17 mouse cellular contexts compared by ENCODE assay signal in genomic region chr13:70149041-70149898, GRCm38 (mm10).
DNase-seq lines count a peak whose midpoint lies in the region; ATAC-seq and TF ChIP-seq lines count a peak whose summit lies in the region.
"Had no signal": no experiment of that assay in that cellular context is flagged by ENCODE, and none has a peak within 500 bp of the region (broad histone marks: within the 10 kb centered on the region; RNA-seq: fewer than 3 reads in every experiment).

No protein-coding gene starts in this region.

- no peak overlapping the region for H3K9ac ChIP-seq in forebrain, embryonic 13.5 days
- no peak overlapping the region for H3K9ac ChIP-seq in forebrain, embryonic 11.5 days (ENCODE audit: low read length)
- H3K9ac ChIP-seq in midbrain, embryonic 15.5 days: no peak overlapping the region
- H3K9ac ChIP-seq in midbrain, embryonic 11.5 days (ENCODE audit: low read length): no peak overlapping the region
- no peak overlapping the region for H3K9ac ChIP-seq in hindbrain, embryonic 15.5 days
- H3K9ac ChIP-seq in heart, embryonic 11.5 days (ENCODE audit: low read depth, low read length): no peak overlapping the region
- H3K9ac ChIP-seq: heart, embryonic 15.5 days had no signal

- H3K27ac ChIP-seq in forebrain, embryonic 13.5 days: no peak overlapping the region
- no peak overlapping the region for H3K27ac ChIP-seq in forebrain, embryonic 11.5 days (ENCODE audit: low read depth, low read length)
- no peak overlapping the region for H3K27ac ChIP-seq in midbrain, embryonic 15.5 days
- no peak overlapping the region for H3K27ac ChIP-seq in midbrain, embryonic 11.5 days (ENCODE audit: low read depth, low read length)
- 0 out of 2 replicates have a peak overlapping the region, but pooled peaks have one; percentile 6 for H3K27ac ChIP-seq in hindbrain, embryonic 15.5 days (replicated peaks)
- H3K27ac ChIP-seq in olfactory bulb, adult 2 months (ENCODE audit: insufficient read depth, low read depth, low read length): peak overlapping the region; percentile 46
- H3K27ac ChIP-seq in heart, embryonic 11.5 days (ENCODE audit: low read depth, low read length): no peak overlapping the region
- H3K27ac ChIP-seq: heart, embryonic 15.5 days; left cerebral cortex, adult 2 months had no signal

- peak; percentile 72 for ATAC-seq in forebrain, embryonic 13.5 days
- no peak for ATAC-seq in forebrain, embryonic 11.5 days (replicated peaks; ENCODE audit: low FRiP score)
- ATAC-seq in midbrain, embryonic 15.5 days (replicated peaks): 0 out of 2 replicates have a peak, but pooled peaks have one; percentile 44
- ATAC-seq in midbrain, embryonic 11.5 days (ENCODE audit: low FRiP score): no peak
- no peak; the same call in 1 of the 2 replicates for ATAC-seq in hindbrain, embryonic 15.5 days (ENCODE audit: low FRiP score, low read depth)
- ATAC-seq in erythroblast, adult 5-6 weeks (replicated peaks; ENCODE audit: low FRiP score, poor library complexity, severe bottlenecking): no peak
- no peak for ATAC-seq in heart, embryonic 11.5 days (replicated peaks; ENCODE audit: insufficient number of reproducible peaks, low FRiP score, low TSS enrichment)
- ATAC-seq: Patski had no signal

- H3K36me3 ChIP-seq in forebrain, embryonic 13.5 days (ENCODE audit: poor library complexity, severe bottlenecking): no peaks in the 10 kb centered on the region
- H3K36me3 ChIP-seq in forebrain, embryonic 11.5 days (ENCODE audit: control insufficient read depth, insufficient read depth, low read length): no peaks in the 10 kb centered on the region
- H3K36me3 ChIP-seq in midbrain, embryonic 15.5 days (replicated peaks): no peaks in the 10 kb centered on the region
- H3K36me3 ChIP-seq in midbrain, embryonic 11.5 days (ENCODE audit: control insufficient read depth, insufficient read depth, low read length): no peaks in the 10 kb centered on the region
- no peaks in the 10 kb centered on the region for H3K36me3 ChIP-seq in hindbrain, embryonic 15.5 days
- H3K36me3 ChIP-seq in heart, embryonic 11.5 days (ENCODE audit: control insufficient read depth, insufficient read depth, low read length): no peaks in the 10 kb centered on the region
- H3K36me3 ChIP-seq: heart, embryonic 15.5 days had no signal

- H3K4me1 ChIP-seq in forebrain, embryonic 13.5 days: peaks cover 14% of the 10 kb centered on the region
- no peaks in the 10 kb centered on the region; the same call in 1 of the 2 replicates for H3K4me1 ChIP-seq in forebrain, embryonic 11.5 days (replicated peaks; ENCODE audit: control insufficient read depth, insufficient read depth, low read length)
- H3K4me1 ChIP-seq in midbrain, embryonic 15.5 days: peaks cover 13% of the 10 kb centered on the region
- no peaks in the 10 kb centered on the region; the same call in 1 of the 2 replicates for H3K4me1 ChIP-seq in midbrain, embryonic 11.5 days (ENCODE audit: control insufficient read depth, insufficient read depth, low read length)
- H3K4me1 ChIP-seq in hindbrain, embryonic 15.5 days (replicated peaks): peaks cover 15% of the 10 kb centered on the region
- peaks cover 11% of the 10 kb centered on the region for H3K4me1 ChIP-seq in olfactory bulb, adult 2 months (ENCODE audit: control insufficient read depth, insufficient read depth, low read length)
- peaks cover 11% of the 10 kb centered on the region for H3K4me1 ChIP-seq in heart, embryonic 11.5 days (ENCODE audit: control insufficient read depth, insufficient read depth, low read length)

- no peak for TF ChIP-seq POLR2A in olfactory bulb, adult 2 months (IDR thresholded peaks at IDR 0.05; ENCODE audit: insufficient read depth, low read depth, low read length)

- WGBS in forebrain, embryonic 13.5 days: 14% methylated on average over 8 of the region's 8 CpGs
- WGBS in forebrain, embryonic 11.5 days: 21% methylated on average over 8 of the region's 8 CpGs
- WGBS in midbrain, embryonic 15.5 days: 21% methylated on average over 8 of the region's 8 CpGs
- 28% methylated on average over 8 of the region's 8 CpGs for WGBS in midbrain, embryonic 11.5 days
- 15% methylated on average over 8 of the region's 8 CpGs for WGBS in hindbrain, embryonic 15.5 days
- WGBS in olfactory bulb, adult 2 months: 27% methylated on average over 8 of the region's 8 CpGs
- 44% methylated on average over 8 of the region's 8 CpGs for WGBS in heart, embryonic 11.5 days (ENCODE audit: insufficient replicate concordance)

- no peak for DNase-seq in forebrain, embryonic 11.5 days (ENCODE audit: low spot score)
- no peak for DNase-seq in midbrain, embryonic 11.5 days (ENCODE audit: low spot score, missing footprints)
- DNase-seq: B cell, adult 2 months; cerebellum, adult 11 months; kidney, adult 9 months; liver; lung, adult 18-20 months; lung, postnatal 4 days had no signal

- H3K27me3 ChIP-seq in forebrain, embryonic 13.5 days: peaks cover 7% of the 10 kb centered on the region; the same call in 1 of the 2 replicates
- no peaks in the 10 kb centered on the region for H3K27me3 ChIP-seq in forebrain, embryonic 11.5 days (ENCODE audit: control insufficient read depth, insufficient read depth, low read length)
- H3K27me3 ChIP-seq in midbrain, embryonic 15.5 days (replicated peaks): peaks cover 1% of the 10 kb centered on the region
- peaks cover 3% of the 10 kb centered on the region; the same call in 1 of the 2 replicates for H3K27me3 ChIP-seq in midbrain, embryonic 11.5 days (ENCODE audit: control insufficient read depth, insufficient read depth, low read length)
- no peaks in the 10 kb centered on the region for H3K27me3 ChIP-seq in hindbrain, embryonic 15.5 days
- no peaks in the 10 kb centered on the region for H3K27me3 ChIP-seq in heart, embryonic 11.5 days (ENCODE audit: control insufficient read depth, insufficient read depth, low read length)
- H3K27me3 ChIP-seq: heart, embryonic 15.5 days had no signal

- no peak for TF ChIP-seq CTCF in olfactory bulb, adult 2 months (IDR thresholded peaks at IDR 0.05; ENCODE audit: insufficient read depth, low read depth, low read length)

- no peaks in the 10 kb centered on the region for H3K9me3 ChIP-seq in forebrain, embryonic 13.5 days (replicated peaks)
- H3K9me3 ChIP-seq in forebrain, embryonic 11.5 days (ENCODE audit: control insufficient read depth, low read length): no peaks in the 10 kb centered on the region
- H3K9me3 ChIP-seq in midbrain, embryonic 15.5 days: no peaks in the 10 kb centered on the region
- H3K9me3 ChIP-seq in midbrain, embryonic 11.5 days (ENCODE audit: control insufficient read depth, low read length): no peaks in the 10 kb centered on the region
- H3K9me3 ChIP-seq in hindbrain, embryonic 15.5 days: no peaks in the 10 kb centered on the region
- H3K9me3 ChIP-seq in heart, embryonic 11.5 days (replicated peaks; ENCODE audit: control insufficient read depth, low read length): no peaks in the 10 kb centered on the region
- H3K9me3 ChIP-seq: heart, embryonic 15.5 days had no signal

- H3K4me3 ChIP-seq in forebrain, embryonic 13.5 days: no peak overlapping the region
- no peak overlapping the region for H3K4me3 ChIP-seq in forebrain, embryonic 11.5 days (ENCODE audit: low read depth, low read length)
- H3K4me3 ChIP-seq in midbrain, embryonic 15.5 days: no peak overlapping the region
- H3K4me3 ChIP-seq in midbrain, embryonic 11.5 days (ENCODE audit: low read depth, low read length): no peak overlapping the region
- H3K4me3 ChIP-seq in hindbrain, embryonic 15.5 days: no peak overlapping the region
- no peak overlapping the region for H3K4me3 ChIP-seq in olfactory bulb, adult 2 months (ENCODE audit: insufficient read depth, low read depth, low read length)
- H3K4me3 ChIP-seq in heart, embryonic 11.5 days (ENCODE audit: low read depth, low read length): no peak overlapping the region
- H3K4me3 ChIP-seq: heart, embryonic 15.5 days; left cerebral cortex, adult 2 months had no signal

- no peak overlapping the region for H3K4me2 ChIP-seq in forebrain, embryonic 13.5 days
- no peak overlapping the region for H3K4me2 ChIP-seq in forebrain, embryonic 11.5 days (ENCODE audit: low read depth, low read length, severe bottlenecking)
- H3K4me2 ChIP-seq in midbrain, embryonic 15.5 days: no peak overlapping the region
- no peak overlapping the region for H3K4me2 ChIP-seq in midbrain, embryonic 11.5 days
- no peak overlapping the region for H3K4me2 ChIP-seq in hindbrain, embryonic 15.5 days
- no peak overlapping the region for H3K4me2 ChIP-seq in heart, embryonic 11.5 days
- H3K4me2 ChIP-seq: heart, embryonic 15.5 days had no signal

Comparison
In these comparisons a context has a peak if more than half of its experiments do, and no peak if none do; other contexts are left out.
1. ATAC-seq: peak in forebrain, embryonic 13.5 days (single experiment) and midbrain, embryonic 15.5 days (single experiment); none in forebrain, embryonic 11.5 days (single experiment), midbrain, embryonic 11.5 days (single experiment), hindbrain, embryonic 15.5 days (single experiment), erythroblast, adult 5-6 weeks (single experiment) and heart, embryonic 11.5 days (single experiment).
2. H3K27ac ChIP-seq: peak in hindbrain, embryonic 15.5 days (single experiment) and olfactory bulb, adult 2 months (single experiment); none in forebrain, embryonic 13.5 days (single experiment), forebrain, embryonic 11.5 days (single experiment), midbrain, embryonic 15.5 days (single experiment), midbrain, embryonic 11.5 days (single experiment) and heart, embryonic 11.5 days (single experiment).